In the genomic region with DNA sequence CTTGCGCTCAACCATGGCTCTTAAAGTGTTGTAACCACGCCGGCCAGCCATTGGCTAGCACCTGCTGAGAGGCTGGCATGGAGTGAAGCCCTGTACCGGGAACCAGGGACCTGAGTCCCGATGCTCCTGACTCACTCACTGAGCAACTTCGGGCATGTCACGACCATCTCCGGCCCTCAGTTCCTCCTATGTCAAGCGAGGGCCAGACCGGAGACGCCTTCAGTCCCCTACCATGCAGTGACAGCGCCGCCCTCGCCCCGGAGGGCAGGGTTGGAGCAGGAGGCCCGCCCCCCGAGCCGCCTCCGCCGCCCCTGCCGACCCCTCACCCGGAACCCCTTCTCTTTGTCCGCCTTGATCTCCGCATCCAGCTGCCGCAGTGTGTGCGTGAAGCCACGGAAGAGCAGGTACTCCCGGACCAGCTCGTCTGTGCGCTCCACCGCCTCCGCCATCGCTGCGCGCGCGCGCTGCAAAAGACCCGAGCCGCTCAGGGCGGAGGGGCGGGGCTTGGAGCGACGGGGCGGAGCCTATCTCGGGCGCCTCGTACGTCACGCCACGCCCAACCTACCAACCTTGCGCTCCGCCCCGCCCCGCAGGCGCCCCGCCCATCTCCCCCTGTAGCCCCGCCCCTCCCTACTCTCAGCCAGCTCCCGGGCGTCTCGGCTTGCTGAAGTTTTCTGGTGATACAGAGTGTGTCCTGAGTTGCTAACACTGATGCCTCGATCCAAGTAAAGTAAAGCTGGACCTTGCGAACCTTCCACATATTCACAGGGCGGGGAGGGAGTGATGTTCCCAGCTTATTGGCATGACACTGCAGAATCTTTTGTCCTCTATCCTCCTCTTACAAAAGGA, we compare ENCODE assay signal across 8 mouse cellular contexts. TPM values are rescaled to one million over a fixed set of nuclear protein-coding genes. Genes with fewer than 3 reads are reported as not detected.
A peak's percentile ranks its signal among the peaks of the same experiment; 100 is the strongest.
DNase-seq lines count a peak whose midpoint lies in the region; ATAC-seq lines count a peak whose summit lies in the region.

A gene (minus strand): TSS at position 506 of the 849 bp plus-strand sequence.

- no peaks in the 10 kb centered on the region for H3K27me3 ChIP-seq in hindbrain, embryonic 12.5 days

- peak within 1 kb of the TSS; percentile 72 for H3K4me2 ChIP-seq in hindbrain, embryonic 12.5 days (replicated peaks)

- peaks cover 9% of the 10 kb centered on the region for H3K4me1 ChIP-seq in hindbrain, embryonic 12.5 days

- peaks cover 17% of the 10 kb centered on the region for H3K36me3 ChIP-seq in hindbrain, embryonic 12.5 days

- peak within 1 kb of the TSS; percentile 80 for H3K27ac ChIP-seq in hindbrain, embryonic 12.5 days

- no peaks in the 10 kb centered on the region for H3K9me3 ChIP-seq in hindbrain, embryonic 12.5 days (replicated peaks)

- WGBS in hindbrain, embryonic 12.5 days, result under 1% methylated on average over 63 of the region's 64 CpGs

- peak within 1 kb of the TSS; percentile 68 for H3K4me3 ChIP-seq in hindbrain, embryonic 12.5 days

- ATAC-seq in hindbrain, embryonic 12.5 days (ENCODE audit: low FRiP score), result peak; percentile 94

- H3K9ac ChIP-seq in hindbrain, embryonic 12.5 days, result peak within 1 kb of the TSS; percentile 73

- DNase-seq in Muller cell, postnatal 12 days (ENCODE audit: inconsistent ontology term), result peak; percentile 96
- peak; percentile 88 for DNase-seq in cerebellum, adult 9-11 months
- peak; percentile 85 to 92 for DNase-seq in frontal cortex, postnatal 10 days (ENCODE audit: low spot score in 2 of 2)
- DNase-seq in layer of hippocampus, postnatal 14 days (ENCODE audit: low spot score in 2 of 2), result peak; percentile 92
- DNase-seq in lung, postnatal 14 days, result peak; percentile 97
- peak; percentile 86 for DNase-seq in retina, adult 2 months (ENCODE audit: low read depth, low spot score)
- peak; percentile 91 to 95 for DNase-seq in thymus, postnatal 36 days

RNA-seq across cellular contexts. Expression of the gene that starts here (rescaled TPM):
- polyA plus RNA-seq in hindbrain, embryonic 12.5 days (2016; fragmentation: Nextera tagmentation; extraction: Ambion mirVana), result 13.1 and 13.6 TPM in 2 replicates
- total RNA-seq in layer of hippocampus, postnatal 14 days (2021), result 10 to 100 TPM; 34.6 to 38.6 TPM

Comparison
In these comparisons a context has a peak if more than half of its experiments do, and no peak if none do; other contexts are left out.
1. Peak in every context shown above with its lines: DNase-seq, ATAC-seq, H3K4me3 ChIP-seq and H3K27ac ChIP-seq.